Mouse (Mus musculus): ENCODE results near the gene Fastk.

DNA sequence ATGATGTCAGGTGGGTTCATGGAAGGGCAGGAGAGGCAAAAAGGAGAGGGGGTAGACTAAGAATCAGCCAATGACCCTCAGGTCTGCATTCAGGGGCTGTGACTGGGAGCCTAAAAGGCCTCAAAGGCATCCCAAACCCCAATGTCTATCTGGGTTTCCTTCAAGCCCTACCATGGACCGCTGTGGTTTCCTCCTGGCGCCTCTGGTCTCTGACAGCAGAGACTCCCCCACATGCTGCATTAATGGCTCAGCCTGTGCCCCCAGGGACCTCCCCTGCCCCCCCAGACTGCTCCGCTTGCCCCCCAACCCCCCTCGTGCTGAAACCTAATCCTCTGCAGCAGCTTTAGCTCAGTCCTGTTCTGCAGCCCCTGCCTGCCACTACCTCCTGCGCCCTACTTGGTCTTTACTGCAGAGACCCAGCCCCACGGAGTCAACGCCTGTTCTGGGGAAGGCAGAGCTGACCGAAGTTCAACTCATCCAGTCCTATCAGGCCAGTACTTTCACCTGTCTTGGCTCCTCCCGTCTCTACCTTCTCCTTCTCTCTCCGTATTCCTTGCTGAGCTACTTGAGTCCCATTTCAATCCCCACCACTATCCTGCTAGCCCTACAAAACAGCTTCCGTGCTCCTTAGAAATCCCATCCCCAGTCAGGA lies 31.9 kb downstream of the Fastk start, which contains the start of gene Asic3:
- TF ChIP-seq POLR2A (IDR thresholded peaks at IDR 0.05; ENCODE audit: borderline replicate concordance, control insufficient read depth, low read depth, low read length) (no peak), CTCF (IDR thresholded peaks at IDR 0.05; ENCODE audit: control insufficient read depth, insufficient read depth, low read length) (no peak)

All from bone marrow, adult 2 months (tissue).